Mouse (Mus musculus): ENCODE measurements around the gene Rai14. TPM values are rescaled to one million over a fixed set of nuclear protein-coding genes. Genes with fewer than 3 reads are reported as not detected.

The Rai14 gene
- polyA plus RNA-seq, 1 experiment from 2014 or later = 75.0 TPM

GRCm38 (mm10) chr15:10655151-10655905 lies 59.1 kb downstream of the Rai14 start:
- H3K27me3 ChIP-seq (ENCODE audit: control insufficient read depth, insufficient read depth, low read length) = no peaks in the 10 kb centered on the region
- no peaks in the 10 kb centered on the region for H3K36me3 ChIP-seq (ENCODE audit: control insufficient read depth, insufficient read depth, low read length)
- H3K9ac ChIP-seq (ENCODE audit: low read depth, low read length) = no peak overlapping the region
- no peak overlapping the region for H3K4me2 ChIP-seq (replicated peaks; ENCODE audit: low read depth, low read length)
- H3K9me3 ChIP-seq (ENCODE audit: control insufficient read depth, low read length) = no peaks in the 10 kb centered on the region
- ATAC-seq (ENCODE audit: low FRiP score, low TSS enrichment) = no peak
- 57% methylated on average over 8 of the region's 8 CpGs for WGBS
- no peak overlapping the region for H3K4me3 ChIP-seq (ENCODE audit: low read length)
- no peak overlapping the region for H3K27ac ChIP-seq (ENCODE audit: low read depth, low read length)
- H3K4me1 ChIP-seq (ENCODE audit: control insufficient read depth, insufficient read depth, low read length) = 0 out of 2 replicates have a peak, but pooled peaks cover 5% of the 10 kb centered on the region

GRCm38 (mm10) chr15:10654696-10655095 lies 59.7 kb downstream of the Rai14 start:
- Histone ChIP-seq H3K27ac (ENCODE audit: low read depth, low read length) (no peak overlapping the region), H3K27me3 (ENCODE audit: control insufficient read depth, insufficient read depth, low read length) (no peaks in the 10 kb centered on the region), H3K4me2 (replicated peaks; ENCODE audit: low read depth, low read length) (no peak overlapping the region), H3K36me3 (ENCODE audit: control insufficient read depth, insufficient read depth, low read length) (no peaks in the 10 kb centered on the region), H3K9ac (ENCODE audit: low read depth, low read length) (no peak overlapping the region), H3K9me3 (ENCODE audit: control insufficient read depth, low read length) (no peaks in the 10 kb centered on the region), H3K4me1 (ENCODE audit: control insufficient read depth, insufficient read depth, low read length) (peaks cover 9% of the 10 kb centered on the region; the same call in 1 of the 2 replicates), H3K4me3 (ENCODE audit: low read length) (no peak overlapping the region)
- 97% methylated on average over 1 of the region's 1 CpGs for WGBS
- no peak for ATAC-seq (ENCODE audit: low FRiP score, low TSS enrichment)

GRCm38 (mm10) chr15:10652931-10653475 lies 61.4 kb downstream of the Rai14 start:
- H3K27me3 ChIP-seq (ENCODE audit: control insufficient read depth, insufficient read depth, low read length) = no peaks in the 10 kb centered on the region
- H3K4me1 ChIP-seq (ENCODE audit: control insufficient read depth, insufficient read depth, low read length) = peaks cover 21% of the 10 kb centered on the region
- 50% methylated on average over 2 of the region's 2 CpGs for WGBS
- ATAC-seq (ENCODE audit: low FRiP score, low TSS enrichment) = peak; percentile 37; the same call in 1 of the 2 replicates
- H3K4me3 ChIP-seq (ENCODE audit: low read length) = no peak overlapping the region
- H3K4me2 ChIP-seq (replicated peaks; ENCODE audit: low read depth, low read length) = no peak overlapping the region
- H3K27ac ChIP-seq (ENCODE audit: low read depth, low read length) = no peak overlapping the region
- no peaks in the 10 kb centered on the region for H3K9me3 ChIP-seq (ENCODE audit: control insufficient read depth, low read length)
- H3K9ac ChIP-seq (ENCODE audit: low read depth, low read length) = no peak overlapping the region
- H3K36me3 ChIP-seq (ENCODE audit: control insufficient read depth, insufficient read depth, low read length) = no peaks in the 10 kb centered on the region

GRCm38 (mm10) chr15:10648372-10649109 lies 65.9 kb downstream of the Rai14 start:
- peaks cover 30% of the 10 kb centered on the region for H3K4me1 ChIP-seq (ENCODE audit: control insufficient read depth, insufficient read depth, low read length)
- H3K9me3 ChIP-seq (ENCODE audit: control insufficient read depth, low read length) = no peaks in the 10 kb centered on the region
- no peak overlapping the region for H3K4me3 ChIP-seq (ENCODE audit: low read length)
- no peak overlapping the region for H3K9ac ChIP-seq (ENCODE audit: low read depth, low read length)
- WGBS = 13% methylated on average over 6 of the region's 6 CpGs
- H3K4me2 ChIP-seq (replicated peaks; ENCODE audit: low read depth, low read length) = peak overlapping the region; percentile 15; the same call in 1 of the 2 replicates
- peak overlapping the region; percentile 59; the same call in 1 of the 2 replicates for H3K27ac ChIP-seq (ENCODE audit: low read depth, low read length)
- no peaks in the 10 kb centered on the region for H3K27me3 ChIP-seq (ENCODE audit: control insufficient read depth, insufficient read depth, low read length)
- peak; percentile 85 for ATAC-seq (ENCODE audit: low FRiP score, low TSS enrichment)
- no peaks in the 10 kb centered on the region for H3K36me3 ChIP-seq (ENCODE audit: control insufficient read depth, insufficient read depth, low read length)

- Histone ChIP-seq H3K9me3 (ENCODE audit: control insufficient read depth, low read length) (no peaks in the 10 kb centered on the region), H3K9ac (ENCODE audit: low read depth, low read length) (no peak overlapping the region), H3K36me3 (ENCODE audit: control insufficient read depth, insufficient read depth, low read length) (no peaks in the 10 kb centered on the region), H3K4me2 (replicated peaks; ENCODE audit: low read depth, low read length) (no peak overlapping the region), H3K27me3 (ENCODE audit: control insufficient read depth, insufficient read depth, low read length) (no peaks in the 10 kb centered on the region), H3K27ac (ENCODE audit: low read depth, low read length) (no peak overlapping the region), H3K4me3 (ENCODE audit: low read length) (no peak overlapping the region), H3K4me1 (ENCODE audit: control insufficient read depth, insufficient read depth, low read length) (peaks cover 28% of the 10 kb centered on the region)
- WGBS = 75% methylated on average over 5 of the region's 5 CpGs
- ATAC-seq (ENCODE audit: low FRiP score, low TSS enrichment) = no peak
These were observed 68.1 kb downstream of the Rai14 start for GRCm38 (mm10) chr15:10646297-10646696.

DNA sequence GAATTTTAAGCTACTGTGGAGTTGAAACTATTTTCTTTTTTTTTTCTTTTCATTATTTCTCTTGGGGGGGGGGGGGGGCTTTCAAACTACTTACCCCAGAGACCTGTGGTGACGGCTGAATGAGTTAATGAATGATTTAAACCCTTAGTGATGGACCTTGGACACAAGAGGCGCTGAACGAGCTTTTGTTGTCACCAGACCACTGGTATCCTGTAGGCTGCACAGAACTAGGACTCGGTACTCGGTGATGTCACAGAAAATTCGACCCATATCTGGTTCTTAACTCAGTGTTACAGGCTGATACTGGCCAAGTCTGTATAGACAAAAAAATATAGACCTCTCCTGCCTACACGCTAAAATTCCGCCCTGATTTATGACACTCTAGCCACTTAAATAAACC lies 69.3 kb downstream of the Rai14 start:
- no peaks in the 10 kb centered on the region for H3K36me3 ChIP-seq (ENCODE audit: control insufficient read depth, insufficient read depth, low read length)
- WGBS = 46% methylated on average over 8 of the region's 8 CpGs
- ATAC-seq (ENCODE audit: low FRiP score, low TSS enrichment) = peak; percentile 51; the same call in 1 of the 2 replicates
- no peak overlapping the region for H3K4me3 ChIP-seq (ENCODE audit: low read length)
- no peaks in the 10 kb centered on the region for H3K9me3 ChIP-seq (ENCODE audit: control insufficient read depth, low read length)
- no peak overlapping the region for H3K27ac ChIP-seq (ENCODE audit: low read depth, low read length)
- no peak overlapping the region for H3K4me2 ChIP-seq (replicated peaks; ENCODE audit: low read depth, low read length)
- H3K27me3 ChIP-seq (ENCODE audit: control insufficient read depth, insufficient read depth, low read length) = no peaks in the 10 kb centered on the region
- no peak overlapping the region for H3K9ac ChIP-seq (ENCODE audit: low read depth, low read length)
- peaks cover 28% of the 10 kb centered on the region for H3K4me1 ChIP-seq (ENCODE audit: control insufficient read depth, insufficient read depth, low read length)

DNA sequence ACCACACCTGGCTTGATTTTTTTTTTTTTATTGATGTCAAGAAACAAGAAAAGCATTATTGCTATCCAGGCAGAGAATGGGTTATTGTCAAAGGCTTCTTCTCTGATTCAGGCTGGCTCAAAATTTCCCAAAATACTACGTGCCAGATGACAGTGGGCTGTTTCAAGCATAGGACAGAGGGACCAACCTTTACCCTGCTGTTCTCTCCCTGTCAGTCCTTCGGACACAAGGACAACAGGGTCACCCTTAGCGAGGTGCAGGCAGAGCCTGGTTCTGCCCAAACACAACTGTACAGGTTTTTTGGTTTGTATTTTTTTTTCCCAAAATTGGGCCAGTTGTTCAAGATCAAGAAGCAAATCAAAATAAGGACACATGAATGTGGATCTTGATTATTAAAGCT lies 70.6 kb downstream of the Rai14 start:
- no peak overlapping the region for H3K4me3 ChIP-seq (ENCODE audit: low read length)
- H3K36me3 ChIP-seq (ENCODE audit: control insufficient read depth, insufficient read depth, low read length) = no peaks in the 10 kb centered on the region
- no peak overlapping the region for H3K9ac ChIP-seq (ENCODE audit: low read depth, low read length)
- no peaks in the 10 kb centered on the region for H3K27me3 ChIP-seq (ENCODE audit: control insufficient read depth, insufficient read depth, low read length)
- H3K9me3 ChIP-seq (ENCODE audit: control insufficient read depth, low read length) = no peaks in the 10 kb centered on the region
- no peak for ATAC-seq (ENCODE audit: low FRiP score, low TSS enrichment)
- WGBS = 89% methylated on average over 3 of the region's 3 CpGs
- no peak overlapping the region; the same call in 1 of the 2 replicates for H3K27ac ChIP-seq (ENCODE audit: low read depth, low read length)
- peaks cover 20% of the 10 kb centered on the region for H3K4me1 ChIP-seq (ENCODE audit: control insufficient read depth, insufficient read depth, low read length)
- H3K4me2 ChIP-seq (replicated peaks; ENCODE audit: low read depth, low read length) = no peak overlapping the region

DNA sequence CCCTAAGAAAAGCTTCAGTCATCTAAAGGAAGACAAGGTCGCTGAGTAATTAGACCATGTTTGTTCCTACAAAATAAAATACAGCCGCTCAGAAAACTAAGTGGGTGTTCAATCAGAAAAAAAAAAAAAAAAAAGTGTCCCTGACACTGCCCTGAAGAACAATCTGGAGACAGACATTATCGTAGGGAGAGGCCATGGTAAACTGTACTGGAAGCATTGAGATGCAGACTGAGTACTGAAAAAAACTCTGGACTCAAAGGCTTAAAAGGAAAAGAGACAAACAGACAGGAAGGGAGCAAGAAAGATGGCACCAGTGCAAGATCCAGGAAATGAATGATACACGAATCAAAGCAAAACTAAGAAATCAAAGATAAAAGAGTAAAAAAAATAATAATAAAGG lies 71.2 kb downstream of the Rai14 start:
- no peak overlapping the region for H3K4me3 ChIP-seq (ENCODE audit: low read length)
- H3K9ac ChIP-seq (ENCODE audit: low read depth, low read length) = no peak overlapping the region
- no peak overlapping the region for H3K27ac ChIP-seq (ENCODE audit: low read depth, low read length)
- no peaks in the 10 kb centered on the region for H3K36me3 ChIP-seq (ENCODE audit: control insufficient read depth, insufficient read depth, low read length)
- 60% methylated on average over 4 of the region's 4 CpGs for WGBS
- H3K27me3 ChIP-seq (ENCODE audit: control insufficient read depth, insufficient read depth, low read length) = no peaks in the 10 kb centered on the region
- no peak overlapping the region for H3K4me2 ChIP-seq (replicated peaks; ENCODE audit: low read depth, low read length)
- peaks cover 14% of the 10 kb centered on the region for H3K4me1 ChIP-seq (ENCODE audit: control insufficient read depth, insufficient read depth, low read length)
- no peaks in the 10 kb centered on the region for H3K9me3 ChIP-seq (ENCODE audit: control insufficient read depth, low read length)
- ATAC-seq (ENCODE audit: low FRiP score, low TSS enrichment) = no peak

- 68% methylated on average over 5 of the region's 5 CpGs for WGBS
- H3K9me3 ChIP-seq (ENCODE audit: control insufficient read depth, low read length) = no peaks in the 10 kb centered on the region
- no peak for ATAC-seq (ENCODE audit: low FRiP score, low TSS enrichment)
- H3K9ac ChIP-seq (ENCODE audit: low read depth, low read length) = no peak overlapping the region
- no peak overlapping the region for H3K4me2 ChIP-seq (replicated peaks; ENCODE audit: low read depth, low read length)
- H3K36me3 ChIP-seq (ENCODE audit: control insufficient read depth, insufficient read depth, low read length) = no peaks in the 10 kb centered on the region
- no peaks in the 10 kb centered on the region for H3K27me3 ChIP-seq (ENCODE audit: control insufficient read depth, insufficient read depth, low read length)
- no peak overlapping the region for H3K4me3 ChIP-seq (ENCODE audit: low read length)
- H3K27ac ChIP-seq (ENCODE audit: low read depth, low read length) = no peak overlapping the region
- H3K4me1 ChIP-seq (ENCODE audit: control insufficient read depth, insufficient read depth, low read length) = peaks cover 10% of the 10 kb centered on the region; the same call in 1 of the 2 replicates
These were observed 72.0 kb downstream of the Rai14 start for GRCm38 (mm10) chr15:10642419-10642818.
